46 mouse cellular contexts compared by ENCODE assay signal in the genomic region with DNA sequence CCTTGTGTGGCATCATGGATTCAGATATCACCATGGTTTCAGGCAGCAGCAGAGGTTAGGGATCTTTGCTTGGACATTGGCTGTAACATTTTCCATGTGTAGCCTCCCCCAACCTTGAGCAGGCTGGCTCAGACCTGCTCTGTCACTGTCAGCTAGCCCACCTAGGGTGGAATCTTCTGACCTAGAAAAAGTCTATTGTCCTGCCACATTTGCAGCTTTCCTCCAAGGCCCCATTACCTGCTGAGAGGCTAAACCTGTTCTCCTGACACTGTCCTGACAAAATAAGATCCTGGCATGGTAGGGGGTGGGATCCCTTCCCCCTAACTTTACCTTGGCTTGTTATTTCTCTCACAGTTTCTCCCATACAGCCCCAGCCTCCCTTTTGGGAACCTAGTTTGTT. TPM values are rescaled to one million over a fixed set of nuclear protein-coding genes. Genes with fewer than 3 reads are reported as not detected.
"Had no signal": no experiment of that assay in that cellular context is flagged by ENCODE, and none has a peak within 500 bp of the region (broad histone marks: within the 10 kb centered on the region; RNA-seq: fewer than 3 reads in every experiment).

No protein-coding gene starts in this region.

- H3K27ac ChIP-seq: limb, embryonic 10.5 days; limb, embryonic 12.5 days; limb, embryonic 13.5 days; limb, embryonic 15.5 days; liver, embryonic 12.5 days; liver, embryonic 13.5 days; liver, embryonic 14.5 days; liver, embryonic 15.5 days; lung, embryonic 15.5 days; macrophage; midbrain, embryonic 10.5 days; midbrain, embryonic 12.5 days; midbrain, embryonic 13.5 days; midbrain, embryonic 15.5 days; neural tube, embryonic 12.5 days had no signal

- H3K9me3 ChIP-seq: limb, embryonic 10.5 days; limb, embryonic 12.5 days; limb, embryonic 13.5 days; limb, embryonic 15.5 days; liver, embryonic 12.5 days; liver, embryonic 13.5 days; liver, embryonic 15.5 days; lung, embryonic 15.5 days; midbrain, embryonic 10.5 days; midbrain, embryonic 12.5 days; midbrain, embryonic 13.5 days; midbrain, embryonic 15.5 days; neural tube, embryonic 12.5 days had no signal

- H3K4me1 ChIP-seq: limb, embryonic 10.5 days; limb, embryonic 12.5 days; limb, embryonic 13.5 days; limb, embryonic 15.5 days; liver, embryonic 12.5 days; liver, embryonic 13.5 days; liver, embryonic 15.5 days; lung, embryonic 15.5 days; megakaryocyte, embryonic 14.5 days; midbrain, embryonic 10.5 days; midbrain, embryonic 12.5 days; midbrain, embryonic 13.5 days; midbrain, embryonic 15.5 days; neural tube, embryonic 12.5 days had no signal

- H3K4me3 ChIP-seq: limb, embryonic 10.5 days; limb, embryonic 12.5 days; limb, embryonic 13.5 days; limb, embryonic 15.5 days; liver, embryonic 12.5 days; liver, embryonic 13.5 days; liver, embryonic 15.5 days; lung, embryonic 15.5 days; megakaryocyte, embryonic 14.5 days; midbrain, embryonic 10.5 days; midbrain, embryonic 12.5 days; midbrain, embryonic 13.5 days; midbrain, embryonic 15.5 days; myocyte; neural tube, embryonic 12.5 days had no signal

- H3K36me3 ChIP-seq: limb, embryonic 10.5 days; limb, embryonic 12.5 days; limb, embryonic 13.5 days; limb, embryonic 15.5 days; liver, embryonic 12.5 days; liver, embryonic 13.5 days; liver, embryonic 15.5 days; lung, embryonic 15.5 days; midbrain, embryonic 10.5 days; midbrain, embryonic 12.5 days; midbrain, embryonic 13.5 days; midbrain, embryonic 15.5 days; neural tube, embryonic 12.5 days had no signal

- DNase-seq: left cerebral cortex, postnatal 4 days; liver; liver, embryonic 13.5 days; liver, postnatal 0 days; lung, adult 18-20 months; lung, adult 2 months; lung, embryonic 14.5 days; lung, postnatal 10 days; lung, postnatal 14 days; lung, postnatal 36 days; lung, postnatal 4 days; midbrain, embryonic 14.5 days had no signal

- H3K9ac ChIP-seq: limb, embryonic 12.5 days; limb, embryonic 13.5 days; limb, embryonic 15.5 days; liver, embryonic 12.5 days; liver, embryonic 13.5 days; liver, embryonic 14.5 days; liver, embryonic 15.5 days; liver, postnatal 0 days; lung, embryonic 14.5 days; lung, embryonic 15.5 days; midbrain, embryonic 12.5 days; midbrain, embryonic 13.5 days; midbrain, embryonic 15.5 days; neural tube, embryonic 12.5 days had no signal

- H3K27me3 ChIP-seq: limb, embryonic 12.5 days; limb, embryonic 13.5 days; limb, embryonic 15.5 days; liver, embryonic 12.5 days; liver, embryonic 13.5 days; liver, embryonic 15.5 days; lung, embryonic 15.5 days; megakaryocyte, embryonic 14.5 days; midbrain, embryonic 12.5 days; midbrain, embryonic 13.5 days; midbrain, embryonic 15.5 days; neural tube, embryonic 12.5 days had no signal

RNA-seq across cellular contexts. Expression of gene Akr1c21, which starts 13.4 kb away (rescaled TPM):
- total RNA-seq: left cerebral cortex, postnatal 10 days; left cerebral cortex, postnatal 14 days; left cerebral cortex, postnatal 25 days; left cerebral cortex, postnatal 36 days; left cerebral cortex, postnatal 4 days; liver, adult 2 months; megakaryocyte progenitor cell, adult 5-6 weeks; megakaryocyte, adult 5-6 weeks; megakaryocyte-erythroid progenitor cell, adult 5-6 weeks; midbrain, postnatal 0 days; monocyte, adult 5-6 weeks had no signal
- polyA plus RNA-seq: limb, embryonic 10.5 days; limb, embryonic 11.5 days; limb, embryonic 12.5 days; limb, embryonic 13.5 days; limb, embryonic 14.5 days; limb, embryonic 15.5 days; liver, adult 2 months; liver, embryonic 11.5 days; liver, embryonic 12.5 days; liver, embryonic 14.5 days; liver, postnatal 0 days; lung, adult 2 months; lung, embryonic 14.5 days; lung, embryonic 15.5 days; lung, embryonic 16.5 days; lung, postnatal 0 days; macrophage; midbrain, embryonic 10.5 days; midbrain, embryonic 11.5 days; midbrain, embryonic 12.5 days; midbrain, embryonic 14.5 days; midbrain, embryonic 15.5 days; midbrain, embryonic 16.5 days; midbrain, postnatal 0 days; myocyte; neural tube, embryonic 11.5 days; neural tube, embryonic 12.5 days had no signal

RNA-seq across cellular contexts. Expression of gene Akr1c20, which starts 37.4 kb away (rescaled TPM):
- total RNA-seq: left cerebral cortex, postnatal 10 days; left cerebral cortex, postnatal 14 days; left cerebral cortex, postnatal 25 days; left cerebral cortex, postnatal 36 days; left cerebral cortex, postnatal 4 days; megakaryocyte progenitor cell, adult 5-6 weeks; megakaryocyte, adult 5-6 weeks; megakaryocyte-erythroid progenitor cell, adult 5-6 weeks; midbrain, postnatal 0 days; monocyte, adult 5-6 weeks had no signal
- polyA plus RNA-seq: limb, embryonic 10.5 days; limb, embryonic 11.5 days; limb, embryonic 12.5 days; limb, embryonic 13.5 days; limb, embryonic 14.5 days; limb, embryonic 15.5 days; liver, embryonic 11.5 days; liver, embryonic 12.5 days; liver, embryonic 13.5 days; lung, adult 2 months; lung, embryonic 14.5 days; lung, embryonic 15.5 days; lung, embryonic 16.5 days; lung, postnatal 0 days; macrophage; midbrain, embryonic 10.5 days; midbrain, embryonic 11.5 days; midbrain, embryonic 12.5 days; midbrain, embryonic 13.5 days; midbrain, embryonic 14.5 days; midbrain, embryonic 15.5 days; midbrain, embryonic 16.5 days; midbrain, postnatal 0 days; myocyte; neural tube, embryonic 11.5 days; neural tube, embryonic 12.5 days had no signal
